Mouse (Mus musculus): ENCODE results near the gene St6galnac5. TPM values are rescaled to one million over a fixed set of nuclear protein-coding genes. Genes with fewer than 3 reads are reported as not detected.

St6galnac5 gene
- polyA plus RNA-seq, 1 experiment from 2014 or later, result 0.27 TPM

GRCm38 (mm10) chr3:152779819-152780218 lies 202.2 kb downstream of the St6galnac5 start:
- no peak for TF ChIP-seq CTCF (IDR thresholded peaks at IDR 0.05; ENCODE audit: low read depth)
- Histone ChIP-seq H3K9me3 (ENCODE audit: control insufficient read depth) (no peaks in the 10 kb centered on the region), H3K27me3 (replicated peaks; ENCODE audit: control insufficient read depth, insufficient read depth, low read length) (no peaks in the 10 kb centered on the region), H3K27ac (ENCODE audit: low read depth, low read length) (no peak overlapping the region), H3K9ac (ENCODE audit: low read depth, low read length) (no peak overlapping the region), H3K36me3 (ENCODE audit: control insufficient read depth, insufficient read depth) (no peaks in the 10 kb centered on the region), H3K4me1 (replicated peaks; ENCODE audit: control insufficient read depth, insufficient read depth, low read length) (no peaks in the 10 kb centered on the region), H3K4me3 (ENCODE audit: low read depth, low read length) (no peak overlapping the region), H3K4me2 (replicated peaks; ENCODE audit: low read depth) (no peak overlapping the region)
- no peak for ATAC-seq
- WGBS, result 90% methylated on average over 4 of the region's 4 CpGs

GRCm38 (mm10) chr3:152776872-152777540 lies 205.0 kb downstream of the St6galnac5 start:
- Histone ChIP-seq H3K27ac (ENCODE audit: low read depth, low read length) (no peak overlapping the region), H3K9me3 (ENCODE audit: control insufficient read depth) (no peaks in the 10 kb centered on the region), H3K4me3 (ENCODE audit: low read depth, low read length) (no peak overlapping the region), H3K4me2 (replicated peaks; ENCODE audit: low read depth) (no peak overlapping the region), H3K9ac (ENCODE audit: low read depth, low read length) (no peak overlapping the region), H3K4me1 (replicated peaks; ENCODE audit: control insufficient read depth, insufficient read depth, low read length) (no peaks in the 10 kb centered on the region), H3K36me3 (ENCODE audit: control insufficient read depth, insufficient read depth) (peaks cover 3% of the 10 kb centered on the region; the same call in 1 of the 2 replicates), H3K27me3 (replicated peaks; ENCODE audit: control insufficient read depth, insufficient read depth, low read length) (no peaks in the 10 kb centered on the region)
- 68% methylated on average over 16 of the region's 16 CpGs for WGBS
- TF ChIP-seq CTCF (IDR thresholded peaks at IDR 0.05; ENCODE audit: low read depth), result no peak
- no peak for ATAC-seq

- no peaks in the 10 kb centered on the region for H3K9me3 ChIP-seq (ENCODE audit: control insufficient read depth)
- no peak for TF ChIP-seq CTCF (IDR thresholded peaks at IDR 0.05; ENCODE audit: low read depth)
- ATAC-seq, result no peak
- H3K36me3 ChIP-seq (ENCODE audit: control insufficient read depth, insufficient read depth), result peaks cover 3% of the 10 kb centered on the region; the same call in 1 of the 2 replicates
- no peak overlapping the region for H3K27ac ChIP-seq (ENCODE audit: low read depth, low read length)
- H3K27me3 ChIP-seq (replicated peaks; ENCODE audit: control insufficient read depth, insufficient read depth, low read length), result no peaks in the 10 kb centered on the region
- H3K4me2 ChIP-seq (replicated peaks; ENCODE audit: low read depth), result no peak overlapping the region
- no peak overlapping the region for H3K9ac ChIP-seq (ENCODE audit: low read depth, low read length)
- WGBS, result 81% methylated on average over 6 of the region's 6 CpGs
- H3K4me3 ChIP-seq (ENCODE audit: low read depth, low read length), result no peak overlapping the region
- no peaks in the 10 kb centered on the region for H3K4me1 ChIP-seq (replicated peaks; ENCODE audit: control insufficient read depth, insufficient read depth, low read length)
Observed at GRCm38 (mm10) chr3:152776363-152776762, 205.7 kb downstream of the St6galnac5 start.

GRCm38 (mm10) chr3:152770056-152770455 lies 212.0 kb downstream of the St6galnac5 start:
- peaks cover 12% of the 10 kb centered on the region; the same call in 1 of the 2 replicates for H3K36me3 ChIP-seq (ENCODE audit: control insufficient read depth, insufficient read depth)
- WGBS, result 85% methylated on average over 6 of the region's 6 CpGs
- no peak overlapping the region for H3K27ac ChIP-seq (ENCODE audit: low read depth, low read length)
- H3K9me3 ChIP-seq (ENCODE audit: control insufficient read depth), result no peaks in the 10 kb centered on the region
- no peaks in the 10 kb centered on the region for H3K4me1 ChIP-seq (replicated peaks; ENCODE audit: control insufficient read depth, insufficient read depth, low read length)
- H3K9ac ChIP-seq (ENCODE audit: low read depth, low read length), result no peak overlapping the region
- H3K4me3 ChIP-seq (ENCODE audit: low read depth, low read length), result no peak overlapping the region
- ATAC-seq, result no peak
- H3K4me2 ChIP-seq (replicated peaks; ENCODE audit: low read depth), result no peak overlapping the region
- TF ChIP-seq CTCF (IDR thresholded peaks at IDR 0.05; ENCODE audit: low read depth), result no peak
- H3K27me3 ChIP-seq (replicated peaks; ENCODE audit: control insufficient read depth, insufficient read depth, low read length), result no peaks in the 10 kb centered on the region

- TF ChIP-seq CTCF (IDR thresholded peaks at IDR 0.05; ENCODE audit: low read depth), result no peak
Observed at GRCm38 (mm10) chr3:152767485-152767884, 214.6 kb downstream of the St6galnac5 start.

More at GRCm38 (mm10) chr3:152767485-152767884, 214.6 kb downstream of the St6galnac5 start:
- ATAC-seq, result no peak
- H3K4me1 ChIP-seq (replicated peaks; ENCODE audit: control insufficient read depth, insufficient read depth, low read length), result no peaks in the 10 kb centered on the region
- no peak overlapping the region for H3K4me3 ChIP-seq (ENCODE audit: low read depth, low read length)
- no peak overlapping the region for H3K27ac ChIP-seq (ENCODE audit: low read depth, low read length)
- peaks cover 9% of the 10 kb centered on the region; the same call in 1 of the 2 replicates for H3K36me3 ChIP-seq (ENCODE audit: control insufficient read depth, insufficient read depth)
- no peaks in the 10 kb centered on the region for H3K9me3 ChIP-seq (ENCODE audit: control insufficient read depth)
- H3K27me3 ChIP-seq (replicated peaks; ENCODE audit: control insufficient read depth, insufficient read depth, low read length), result no peaks in the 10 kb centered on the region
- WGBS, result 69% methylated on average over 11 of the region's 11 CpGs
- no peak overlapping the region for H3K4me2 ChIP-seq (replicated peaks; ENCODE audit: low read depth)
- no peak overlapping the region for H3K9ac ChIP-seq (ENCODE audit: low read depth, low read length)

Measured in intestine, postnatal 0 days (tissue).